Mouse (Mus musculus): Measurements from ENCODE around the gene Rpap3.

Gene Rpap3

DNA sequence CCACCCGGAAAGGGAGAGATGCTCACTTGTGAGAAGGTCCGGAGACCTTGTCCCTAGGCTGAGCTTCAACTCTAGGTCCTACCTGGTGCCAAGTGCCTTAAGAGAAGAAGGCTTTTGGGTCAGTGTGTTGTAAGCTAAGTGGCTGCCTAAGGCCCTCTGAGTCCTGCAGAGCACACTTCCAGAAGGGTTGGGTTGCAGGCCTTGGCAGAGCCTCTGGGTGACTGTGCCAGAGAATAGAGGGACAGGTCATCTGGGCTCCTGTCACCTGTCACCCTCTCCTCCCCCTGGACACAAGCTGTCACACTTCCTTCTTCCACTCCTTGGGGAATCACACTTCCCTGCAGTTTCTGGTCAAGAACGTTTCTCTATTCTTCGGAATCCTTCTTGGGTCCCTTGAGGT is 55.9 kb downstream of the Rpap3 start:
- DNase-seq (ENCODE audit: low read depth, low spot score): no peak

GRCm38 (mm10) chr15:97648176-97648575 is 57.4 kb downstream of the Rpap3 start:
- DNase-seq (ENCODE audit: low read depth, low spot score): no peak

DNA sequence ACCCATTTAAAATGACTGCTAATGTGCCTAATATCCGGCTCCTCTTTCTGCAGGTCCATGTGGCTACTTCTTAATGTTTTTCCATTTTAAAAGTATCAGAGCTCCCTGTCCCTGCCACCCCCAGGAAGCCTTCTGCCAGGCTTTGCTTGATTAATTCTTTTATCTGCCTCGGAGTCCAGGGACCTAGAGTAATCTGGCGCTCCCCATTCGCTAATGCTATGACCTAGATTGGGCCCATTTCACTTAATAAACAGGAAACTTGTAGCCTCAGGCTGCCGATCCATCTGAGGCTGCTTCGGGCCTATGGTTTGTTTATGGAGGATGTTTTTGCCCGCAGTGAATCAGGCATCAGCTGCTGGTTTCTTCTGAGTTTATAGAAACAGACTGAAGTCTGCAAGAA is 59.2 kb downstream of the Rpap3 start:
- DNase-seq (ENCODE audit: low read depth, low spot score): no peak

GRCm38 (mm10) chr15:97643986-97644385 is 61.6 kb downstream of the Rpap3 start:
- no peak for DNase-seq (ENCODE audit: low read depth, low spot score)
